Mouse (Mus musculus) MEL (cell line): ENCODE data around the gene Ap2a1.

Source experiments
- CTCF ChIP-seq, 3 experiments: IDR thresholded peaks in 2 of 3; conservative IDR thresholded peaks in 1 of 3; 2 replicates each; pipeline ENCODE4 v1.5.1; 2011 to 2012; ENCODE audit warnings: low read length in 3 of 3, low read depth in 2 of 3, mild to moderate bottlenecking in 2 of 3, improper control_type of control experiment in 1 of 3, inconsistent platforms in 1 of 3, mixed read lengths in 1 of 3, moderate library complexity in 1 of 3; ENCODE audit not compliant: control insufficient read depth in 1 of 3, insufficient read depth in 1 of 3, poor library complexity in 1 of 3, severe bottlenecking in 1 of 3
- ELF1 ChIP-seq: IDR thresholded peaks from 2 replicates; pipeline ENCODE4 v1.6.1; 2014; ENCODE audit warnings: low read depth, mild to moderate bottlenecking, inconsistent platforms, low read length, improper control_type of control experiment, moderate library complexity
- GATA1 ChIP-seq: IDR thresholded peaks from 2 replicates; pipeline ENCODE4 v1.6.1; 2011; ENCODE audit warnings: low read depth, low read length, improper control_type of control experiment
- MEF2A ChIP-seq: IDR thresholded peaks from 2 replicates; pipeline ENCODE4 v1.6.1; 2014; ENCODE audit warnings: low read depth, mild to moderate bottlenecking, inconsistent platforms, low read length, improper control_type of control experiment; ENCODE audit not compliant: poor library complexity, insufficient replicate concordance, severe bottlenecking; ENCODE audit errors: extremely low read depth
- POLR2A ChIP-seq, 2 experiments: IDR thresholded peaks; 2 replicates each; pipeline ENCODE4 v1.6.1; 2011 to 2012; ENCODE audit warnings: low read length in 2 of 2, mild to moderate bottlenecking in 2 of 2, control low read depth in 1 of 2, improper control_type of control experiment in 1 of 2, low read depth in 1 of 2, moderate library complexity in 1 of 2; ENCODE audit not compliant: control insufficient read depth in 1 of 2, insufficient read depth in 1 of 2, poor library complexity in 1 of 2
- ZKSCAN1 ChIP-seq: IDR thresholded peaks from 2 replicates; pipeline ENCODE4 v1.6.1; 2012; ENCODE audit warnings: low read depth, mild to moderate bottlenecking, inconsistent platforms, low read length, improper control_type of control experiment, moderate library complexity
- ZNF384 ChIP-seq: IDR thresholded peaks from 2 replicates; pipeline ENCODE4 v1.6.1; 2012; ENCODE audit warnings: low read depth, mild to moderate bottlenecking, inconsistent platforms, low read length, improper control_type of control experiment

DNA sequence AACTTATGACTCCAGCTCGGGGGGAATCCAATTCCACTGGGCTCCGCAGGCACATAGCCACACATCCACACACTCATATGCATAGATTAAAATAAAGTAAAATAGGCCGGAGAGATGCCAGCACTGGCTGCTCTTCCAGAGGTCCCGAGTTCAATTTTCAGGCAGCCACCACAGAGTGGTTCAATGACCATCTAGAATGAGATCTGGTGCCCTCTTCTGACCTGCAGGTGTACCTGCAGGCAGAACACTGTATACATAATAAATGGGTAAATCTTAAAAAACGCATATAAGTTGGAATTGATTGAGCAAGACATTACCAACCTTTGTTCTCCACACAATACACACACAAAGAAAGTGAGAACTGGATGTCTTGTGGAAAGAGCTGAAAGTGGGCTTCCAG, 26.3 kb upstream of the Ap2a1 start:
- TF ChIP-seq MEF2A: no peak
- no peak for TF ChIP-seq ELF1
- no peak for TF ChIP-seq GATA1
- peak; percentile 57 to 83 (median 71) for TF ChIP-seq CTCF (IDR thresholded peaks at IDR 0.05 in 2 of 3, conservative IDR thresholded peaks at IDR 0.05 in 1 of 3; ENCODE audit: control insufficient read depth in 1 of 3, insufficient read depth in 1 of 3, low read depth in 2 of 3, low read length in 3 of 3, poor library complexity in 1 of 3, severe bottlenecking in 1 of 3)
- no peak for TF ChIP-seq ZKSCAN1
- no peak for TF ChIP-seq ZNF384
- no peak for TF ChIP-seq POLR2A (IDR thresholded peaks at IDR 0.05; ENCODE audit: control insufficient read depth in 1 of 2, insufficient read depth in 1 of 2, low read depth in 1 of 2, low read length in 2 of 2, poor library complexity in 1 of 2)
